Mouse (Mus musculus): Measurements from ENCODE around the gene Fbxl14.

GRCm38 (mm10) chr6:119431751-119432324, 47.6 kb upstream of the Fbxl14 start:
- TF ChIP-seq SMC3 (IDR thresholded peaks at IDR 0.05; ENCODE audit: low read depth, low read length), result no peak
- TF ChIP-seq POLR2A (IDR thresholded peaks at IDR 0.05; ENCODE audit: control insufficient read depth in 1 of 2, insufficient read depth in 1 of 2, low read depth in 1 of 2, low read length in 2 of 2, poor library complexity in 1 of 2), result no peak
- TF ChIP-seq JUND (IDR thresholded peaks at IDR 0.05; ENCODE audit: low read depth, low read length), result no peak
- TF ChIP-seq CTCF (IDR thresholded peaks at IDR 0.05 in 2 of 3, conservative IDR thresholded peaks at IDR 0.05 in 1 of 3; ENCODE audit: control insufficient read depth in 1 of 3, insufficient read depth in 1 of 3, low read depth in 2 of 3, low read length in 3 of 3, poor library complexity in 1 of 3, severe bottlenecking in 1 of 3), result no peak
- TF ChIP-seq GATA1 (IDR thresholded peaks at IDR 0.05; ENCODE audit: low read depth, low read length), result no peak

All from MEL (cell line).